ENCODE assay signal across 25 mouse cellular contexts in the genomic region with DNA sequence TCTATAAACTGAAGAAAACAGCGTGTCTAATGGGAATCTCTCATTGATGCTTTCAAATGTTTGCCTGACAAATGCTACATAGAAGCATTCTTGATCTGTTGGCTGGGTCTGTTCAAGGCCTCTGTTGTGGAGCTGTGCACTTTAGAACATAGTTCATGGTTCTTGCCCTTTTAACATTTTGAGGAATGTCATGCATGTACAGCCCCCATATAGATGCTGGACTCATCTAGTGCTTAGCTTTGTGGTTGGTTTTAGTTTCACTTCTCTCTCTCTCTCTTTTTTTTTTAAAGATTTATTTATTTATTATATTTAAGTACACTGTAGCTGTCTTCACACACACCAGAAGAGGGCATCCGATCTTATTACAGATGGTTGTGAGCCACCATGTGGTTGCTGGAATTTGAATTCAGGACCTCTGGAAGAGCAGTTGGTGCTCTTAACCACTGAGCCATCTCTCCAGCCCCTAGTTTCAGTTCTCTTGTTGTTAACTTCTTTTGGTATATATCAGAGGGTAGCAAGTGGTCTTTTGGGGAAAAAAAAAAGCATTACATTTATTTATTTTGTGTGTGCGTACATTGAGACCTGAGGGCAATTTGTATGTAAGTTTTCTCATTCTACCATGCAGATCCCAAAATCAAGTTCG. TPM values are rescaled to one million over a fixed set of nuclear protein-coding genes. Genes with fewer than 3 reads are reported as not detected.
DNase-seq lines count a peak whose midpoint lies in the region; ATAC-seq and TF ChIP-seq lines count a peak whose summit lies in the region.
"Had no signal": no experiment of that assay in that cellular context is flagged by ENCODE, and none has a peak within 500 bp of the region (broad histone marks: within the 10 kb centered on the region; RNA-seq: fewer than 3 reads in every experiment).

No protein-coding gene starts in this region.

- no peak for TF ChIP-seq CTCF in gastrocnemius, adult 2 months (IDR thresholded peaks at IDR 0.05)
- 0 out of 2 replicates have a peak, but pooled peaks have one; percentile 10 for TF ChIP-seq CTCF in layer of hippocampus, adult 2 months (conservative IDR thresholded peaks at IDR 0.05)

- H3K4me3 ChIP-seq in gastrocnemius, adult 2 months: peak overlapping the region; percentile 74
- H3K4me3 ChIP-seq in layer of hippocampus, adult 2 months: no peak overlapping the region
- no peak overlapping the region for H3K4me3 ChIP-seq in kidney, embryonic 16.5 days (ENCODE audit: low read length)
- H3K4me3 ChIP-seq: forebrain, embryonic 13.5 days; heart, embryonic 10.5 days; hindbrain, embryonic 15.5 days; left cerebral cortex, adult 2 months; limb, embryonic 12.5 days; neural tube, embryonic 15.5 days had no signal

- no peak overlapping the region for H3K9ac ChIP-seq in kidney, embryonic 16.5 days (replicated peaks; ENCODE audit: low read length)
- H3K9ac ChIP-seq: forebrain, embryonic 13.5 days; hindbrain, embryonic 15.5 days; limb, embryonic 12.5 days; neural tube, embryonic 15.5 days had no signal

- ATAC-seq in kidney, embryonic 16.5 days (ENCODE audit: low FRiP score, low TSS enrichment): no peak
- no peak for ATAC-seq in granulocyte monocyte progenitor cell, adult 5-6 weeks (replicated peaks; ENCODE audit: poor library complexity, severe bottlenecking)
- ATAC-seq: CD4-positive, CD25-positive, alpha-beta regulatory T cell, adult 4 months; forebrain, embryonic 13.5 days had no signal

- H3K9me3 ChIP-seq in kidney, embryonic 16.5 days (ENCODE audit: low read length): no peaks in the 10 kb centered on the region
- H3K9me3 ChIP-seq: forebrain, embryonic 13.5 days; heart, embryonic 10.5 days; hindbrain, embryonic 15.5 days; limb, embryonic 12.5 days; neural tube, embryonic 15.5 days had no signal

- no peaks in the 10 kb centered on the region for H3K36me3 ChIP-seq in kidney, embryonic 16.5 days (ENCODE audit: insufficient read depth, low read length)
- H3K36me3 ChIP-seq: hindbrain, embryonic 15.5 days; neural tube, embryonic 15.5 days had no signal

- H3K27me3 ChIP-seq in kidney, embryonic 16.5 days (ENCODE audit: insufficient read depth, low read length): no peaks in the 10 kb centered on the region
- H3K27me3 ChIP-seq: forebrain, embryonic 13.5 days; hindbrain, embryonic 15.5 days; limb, embryonic 12.5 days; neural tube, embryonic 15.5 days had no signal

- H3K4me2 ChIP-seq in kidney, embryonic 16.5 days (replicated peaks; ENCODE audit: low read depth, low read length): no peak overlapping the region
- H3K4me2 ChIP-seq: limb, embryonic 12.5 days had no signal

- DNase-seq in gastrocnemius, adult 2 months: no peak
- no peak for DNase-seq in gastrocnemius, adult 18-20 months (ENCODE audit: low spot score)
- DNase-seq in layer of hippocampus, adult 2 months (ENCODE audit: low spot score in 2 of 2): no peak
- no peak for DNase-seq in layer of hippocampus, adult 18-20 months (ENCODE audit: low spot score in 2 of 2)
- peak; percentile 74 for DNase-seq in A20 (ENCODE audit: low read depth, low spot score)
- DNase-seq in induced T-regulatory cell, adult 2 months (ENCODE audit: low read depth): peak; percentile 51
- DNase-seq: cerebellum, adult 9-10 months; cerebellum, postnatal 36 days; gastrocnemius, postnatal 25 days; kidney, adult 9 months; kidney, postnatal 14 days; midbrain, embryonic 14.5 days; right cerebral cortex, adult 18-20 months; thymus, adult 18-20 months; thymus, postnatal 25 days had no signal

- H3K27ac ChIP-seq in gastrocnemius, adult 2 months: peak overlapping the region; percentile 98
- peak overlapping the region; percentile 76; the same call in 1 of the 2 replicates for H3K27ac ChIP-seq in layer of hippocampus, adult 2 months
- no peak overlapping the region for H3K27ac ChIP-seq in kidney, embryonic 16.5 days (ENCODE audit: low read length)
- H3K27ac ChIP-seq: forebrain, embryonic 13.5 days; heart, embryonic 10.5 days; hindbrain, embryonic 15.5 days; left cerebral cortex, adult 2 months; limb, embryonic 12.5 days; neural tube, embryonic 15.5 days; stomach, postnatal 0 days had no signal

- intact Hi-C loops in gastrocnemius, adult 2 months (cut with DNase I): no loop called here

- WGBS in kidney, embryonic 16.5 days: 90% methylated on average over 4 of the region's 4 CpGs

- peaks cover 28% of the 10 kb centered on the region for H3K4me1 ChIP-seq in kidney, embryonic 16.5 days (ENCODE audit: insufficient read depth, low read length)

RNA-seq across cellular contexts. Expression of gene Mlxip, which starts 4.4 kb away (rescaled TPM):
- 10 to 100 TPM; 55.7 to 66.0 TPM for total RNA-seq in gastrocnemius, adult 2 months (2021)
- 10 to 100 TPM; 59.3 to 63.2 TPM for total RNA-seq in gastrocnemius, adult 18-20 months (2021)
- 10 to 100 TPM; 17.7 to 18.3 TPM for total RNA-seq in layer of hippocampus, adult 2 months (2021)
- total RNA-seq in layer of hippocampus, adult 18-20 months (2021): 10 to 100 TPM; 15.4 to 20.6 TPM
- polyA plus RNA-seq in kidney, embryonic 16.5 days (2015; fragmentation: Nextera tagmentation; extraction: Ambion mirVana): 17.4 and 21.1 TPM in 2 replicates
- total RNA-seq in granulocyte monocyte progenitor cell, adult 5-6 weeks (2014; fragmentation: Nextera tagmentation): 46.9 and 52.3 TPM in 2 replicates
- 11.1 and 11.9 TPM in 2 replicates for total RNA-seq in granulocyte monocyte progenitor cell, adult 5-6 weeks (2017)

RNA-seq across cellular contexts. Expression of gene Bcl7a, which starts 55.3 kb away (rescaled TPM):
- 10 to 100 TPM in 1 of 2 experiments, 1 to 10 TPM in 1; 4.9 to 10.7 TPM for total RNA-seq in gastrocnemius, adult 2 months (2021)
- total RNA-seq in gastrocnemius, adult 18-20 months (2021): 10 to 100 TPM in 1 of 2 experiments, 1 to 10 TPM in 1; 9.4 to 10.5 TPM
- 10 to 100 TPM; 67.4 to 70.2 TPM for total RNA-seq in layer of hippocampus, adult 2 months (2021)
- total RNA-seq in layer of hippocampus, adult 18-20 months (2021): 10 to 100 TPM; 66.1 to 66.3 TPM
- polyA plus RNA-seq in kidney, embryonic 16.5 days (2015; fragmentation: Nextera tagmentation; extraction: Ambion mirVana): 40.0 and 47.9 TPM in 2 replicates
- 27.5 and 29.4 TPM in 2 replicates for total RNA-seq in granulocyte monocyte progenitor cell, adult 5-6 weeks (2014; fragmentation: Nextera tagmentation)
- 11.0 and 17.4 TPM in 2 replicates for total RNA-seq in granulocyte monocyte progenitor cell, adult 5-6 weeks (2017)

Comparison
In these comparisons a context has a peak if more than half of its experiments do, and no peak if none do; other contexts are left out.
1. DNase-seq: peak in A20 (single experiment) and induced T-regulatory cell, adult 2 months (single experiment); none in gastrocnemius, adult 2 months (single experiment), gastrocnemius, adult 18-20 months (single experiment), layer of hippocampus, adult 2 months (0 of 2) and layer of hippocampus, adult 18-20 months (0 of 2).